Mouse (Mus musculus) liver (tissue): ENCODE data around the gene Vmn2r14.
"Not testable (repeated sequence)": the region's sequence is repeated elsewhere in the genome, so short reads cannot be mapped to it uniquely, and the experiment has no call there.

ENCODE experiments used
- DNase-seq: peaks from one replicate; pipeline ENCODE4 v3.0.0-alpha.2; 2020; ENCODE audit warnings: mixed read lengths

Vmn2r14 gene

GRCm38 (mm10) chr5:109224608-109225007 lies at the start of gene Vmn2r14:
Vmn2r14 (minus strand) TSS chr5:109224708.
- DNase-seq = no peak

- not testable (repeated sequence) for DNase-seq
Measured at GRCm38 (mm10) chr5:109192099-109192498, 32.4 kb downstream of the Vmn2r14 start, which contains the start of gene Vmn2r13. Vmn2r13 (minus strand) TSS chr5:109192199.

- not testable (repeated sequence) for DNase-seq
Measured at GRCm38 (mm10) chr5:109166851-109167250, 57.7 kb downstream of the Vmn2r14 start.
